Mouse (Mus musculus): Measurements from ENCODE around the gene Sec14l5.

GRCm38 (mm10) chr16:5233418-5234313, 86.8 kb downstream of the Sec14l5 start, which contains the start of gene Alg1:
- TF ChIP-seq POLR2A (IDR thresholded peaks at IDR 0.05; ENCODE audit: insufficient read depth, low read depth, low read length): peak; percentile 98
- TF ChIP-seq CTCF (IDR thresholded peaks at IDR 0.05; ENCODE audit: insufficient read depth, low read depth, low read length): no peak

Measured in olfactory bulb, adult 2 months (tissue).